Mouse (Mus musculus) myocyte (in vitro differentiated cells): Measurements from ENCODE around the gene Tep1.

Source experiments
- MAX ChIP-seq: IDR thresholded peaks from one replicate; pipeline ENCODE4 v1.6.1; 2011; ENCODE audit warnings: low read depth, mild to moderate bottlenecking, control low read depth
- POLR2A ChIP-seq: IDR thresholded peaks from one replicate; pipeline ENCODE4 v1.6.1; 2011; ENCODE audit warnings: low read depth, mild to moderate bottlenecking, control low read depth, moderate library complexity; ENCODE audit not compliant: insufficient read length
- POLR2AphosphoS2 ChIP-seq: IDR thresholded peaks from one replicate; pipeline ENCODE4 v1.6.1; 2011; ENCODE audit warnings: low read depth, control low read depth; ENCODE audit not compliant: insufficient read length
- REST ChIP-seq: IDR thresholded peaks from one replicate; pipeline ENCODE4 v1.6.1; 2011; ENCODE audit warnings: mild to moderate bottlenecking, control low read depth, moderate library complexity; ENCODE audit not compliant: insufficient read depth, insufficient read length
- TCF3 ChIP-seq: IDR thresholded peaks from one replicate; pipeline ENCODE4 v1.6.1; 2011; ENCODE audit warnings: low read depth, control low read depth; ENCODE audit not compliant: insufficient read length
- USF1 ChIP-seq: IDR thresholded peaks from one replicate; pipeline ENCODE4 v1.6.1; 2011; ENCODE audit warnings: low read depth, mild to moderate bottlenecking, control low read depth, moderate library complexity

DNA sequence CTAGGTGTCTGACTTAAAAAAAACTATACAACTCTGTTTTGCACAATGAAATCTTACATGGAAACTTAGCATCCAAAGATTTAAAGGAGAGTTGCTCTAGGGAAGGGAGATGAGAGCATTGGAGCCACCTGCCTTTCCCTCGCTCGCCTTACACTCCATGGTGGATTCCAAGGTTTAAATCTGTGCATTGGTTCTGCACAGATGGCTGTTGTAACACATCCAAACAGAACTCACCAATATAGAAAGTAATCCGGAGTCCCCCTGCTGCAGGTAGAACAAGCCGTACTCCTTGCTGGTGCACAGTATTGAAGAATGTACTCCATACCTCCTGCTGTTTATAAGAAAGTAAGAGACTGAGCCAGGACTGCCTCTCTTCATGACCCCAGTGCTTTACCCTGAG, 43.8 kb downstream of the Tep1 start:
- no peak for TF ChIP-seq POLR2AphosphoS2
- TF ChIP-seq USF1 = no peak
- no peak for TF ChIP-seq POLR2A
- no peak for TF ChIP-seq REST
- no peak for TF ChIP-seq TCF3
- no peak for TF ChIP-seq MAX
